Mouse (Mus musculus) testis, adult 2 months (tissue): ENCODE results near the gene Pgls.

Source experiments
- CTCF ChIP-seq: fragments of 200-500 bp; IDR thresholded peaks from 2 replicates; pipeline ENCODE4 v1.5.1; 2012; ENCODE audit warnings: low read depth, mild to moderate bottlenecking, inconsistent platforms, low read length, moderate library complexity; ENCODE audit not compliant: control insufficient read depth, insufficient read depth, insufficient replicate concordance
- POLR2A ChIP-seq: fragments of 200-500 bp; IDR thresholded peaks from 2 replicates; pipeline ENCODE4 v1.6.1; 2012; ENCODE audit warnings: low read depth, mild to moderate bottlenecking, inconsistent platforms, low read length, moderate library complexity; ENCODE audit not compliant: control insufficient read depth

GRCm38 (mm10) chr8:71598375-71598774 is 6.4 kb downstream of the Pgls start:
- TF ChIP-seq POLR2A (no peak), CTCF (no peak)
